9 mouse cellular contexts compared by ENCODE assay signal in the genomic region with DNA sequence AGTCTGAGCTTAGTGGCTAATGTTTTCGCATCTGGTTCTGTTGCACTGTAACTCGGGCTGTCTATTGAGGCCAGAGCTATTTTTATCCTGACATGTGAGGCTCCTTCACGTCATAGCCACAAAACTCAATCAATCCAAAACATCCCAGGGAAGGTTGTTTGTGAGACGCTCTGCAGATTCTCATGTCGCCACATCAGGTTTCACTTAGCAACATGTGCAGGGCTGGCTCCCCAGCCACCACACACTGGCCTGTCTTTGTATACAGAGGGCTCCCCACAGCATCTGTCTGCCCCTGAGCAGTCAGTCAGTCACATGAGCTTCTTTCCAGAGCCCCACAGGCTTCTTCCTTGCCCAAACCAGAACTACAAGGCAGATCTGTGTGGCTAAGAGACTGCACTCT. TPM values are rescaled to one million over a fixed set of nuclear protein-coding genes. Genes with fewer than 3 reads are reported as not detected.
DNase-seq lines count a peak whose midpoint lies in the region; ATAC-seq and TF ChIP-seq lines count a peak whose summit lies in the region.
"Had no signal": no experiment of that assay in that cellular context is flagged by ENCODE, and none has a peak within 500 bp of the region (broad histone marks: within the 10 kb centered on the region; RNA-seq: fewer than 3 reads in every experiment).

No protein-coding gene starts in this region.

- no peak overlapping the region for H3K4me3 ChIP-seq in limb, embryonic 12.5 days (replicated peaks)
- H3K4me3 ChIP-seq in cerebellum, adult 2 months (replicated peaks; ENCODE audit: insufficient read depth, low read depth, low read length) = no peak overlapping the region
- H3K4me3 ChIP-seq: hindbrain, embryonic 13.5 days had no signal

- peak overlapping the region; percentile 83 for H3K27ac ChIP-seq in limb, embryonic 12.5 days
- H3K27ac ChIP-seq in cerebellum, adult 2 months (ENCODE audit: insufficient read depth, low read length) = no peak overlapping the region
- H3K27ac ChIP-seq: hindbrain, embryonic 13.5 days had no signal

- H3K4me2 ChIP-seq in limb, embryonic 12.5 days = no peak overlapping the region
- H3K4me2 ChIP-seq: hindbrain, embryonic 13.5 days had no signal

- no peak overlapping the region for H3K9ac ChIP-seq in limb, embryonic 12.5 days (replicated peaks)
- H3K9ac ChIP-seq: hindbrain, embryonic 13.5 days had no signal

- ATAC-seq in limb, embryonic 12.5 days (ENCODE audit: insufficient number of reproducible peaks, insufficient read depth, low FRiP score, low TSS enrichment, low read depth) = peak; percentile 81; the same call in 1 of the 2 replicates
- ATAC-seq: Patski had no signal

- TF ChIP-seq POLR2A in cerebellum, adult 2 months (IDR thresholded peaks at IDR 0.05; ENCODE audit: borderline replicate concordance, insufficient read depth, low read length) = no peak

- peak; percentile 80 for DNase-seq in 3T3-L1 (ENCODE audit: low read depth, low spot score)
- DNase-seq in brain, adult 2 months (ENCODE audit: low read depth, low spot score) = peak; percentile 41
- DNase-seq in gastrocnemius, postnatal 36 days = peak; percentile 24 to 41
- DNase-seq in Muller cell, postnatal 12 days (ENCODE audit: inconsistent ontology term) = no peak
- DNase-seq in cerebellum, adult 2 months = no peak
- no peak for DNase-seq in cerebellum, adult 11 months

- peaks cover 39% of the 10 kb centered on the region for H3K36me3 ChIP-seq in limb, embryonic 12.5 days

- TF ChIP-seq CTCF in cerebellum, adult 2 months (IDR thresholded peaks at IDR 0.05; ENCODE audit: borderline replicate concordance, insufficient read depth, low read depth, low read length) = no peak

- no peaks in the 10 kb centered on the region for H3K9me3 ChIP-seq in limb, embryonic 12.5 days
- H3K9me3 ChIP-seq: hindbrain, embryonic 13.5 days had no signal

- intact Hi-C loops in gastrocnemius, postnatal 36 days (cut with DNase I) = loop anchor here (5.0 kb wide), 1 partner anchor 41 kb away; no protein-coding TSS in a partner anchor

- 25% methylated on average over 5 of the region's 5 CpGs for WGBS in limb, embryonic 12.5 days
- whole genome bisulfite sequencing in cerebellum, adult 2 months = 74% methylated on average over 5 of the region's 5 CpGs

- H3K4me1 ChIP-seq in limb, embryonic 12.5 days (replicated peaks) = peaks cover 21% of the 10 kb centered on the region
- H3K4me1 ChIP-seq in cerebellum, adult 2 months (ENCODE audit: control insufficient read depth, insufficient read depth, low read length) = peaks cover 34% of the 10 kb centered on the region
- H3K4me1 ChIP-seq: hindbrain, embryonic 13.5 days had no signal

- H3K27me3 ChIP-seq in limb, embryonic 12.5 days = no peaks in the 10 kb centered on the region
- no peaks in the 10 kb centered on the region for H3K27me3 ChIP-seq in cerebellum, adult 2 months (ENCODE audit: control insufficient read depth, insufficient read depth, low read length)
- H3K27me3 ChIP-seq: hindbrain, embryonic 13.5 days; Patski had no signal

RNA-seq across cellular contexts. Expression of a gene that starts 44.6 kb away (rescaled TPM):
- 100 to 1,000 TPM in 1 of 2 experiments, 10 to 100 TPM in 1; 78.8 to 106 TPM for total RNA-seq in gastrocnemius, postnatal 36 days (2021)
- 11.8 and 19.2 TPM in 2 replicates for polyA plus RNA-seq in limb, embryonic 12.5 days (2016; fragmentation: Nextera tagmentation; extraction: Ambion mirVana)
- 257 and 288 TPM in 2 replicates for polyA plus RNA-seq in cerebellum, adult 2 months (2012; rRNA removed)

RNA-seq across cellular contexts. Expression of a gene that starts 58.3 kb away (rescaled TPM):
- total RNA-seq in gastrocnemius, postnatal 36 days (2021) = 10 to 100 TPM; 15.8 to 16.0 TPM
- polyA plus RNA-seq in limb, embryonic 12.5 days (2016; fragmentation: Nextera tagmentation; extraction: Ambion mirVana) = 23.3 and 23.5 TPM in 2 replicates
- polyA plus RNA-seq in cerebellum, adult 2 months (2012; rRNA removed) = 37.6 and 39.9 TPM in 2 replicates

Comparison
In these comparisons a context has a peak if more than half of its experiments do, and no peak if none do; other contexts are left out.
1. DNase-seq: peak in 3T3-L1 (single experiment), brain, adult 2 months (single experiment) and gastrocnemius, postnatal 36 days (2 of 2); none in Muller cell, postnatal 12 days (single experiment), cerebellum, adult 2 months (0 of 2) and cerebellum, adult 11 months (single experiment).
2. RNA of a gene that starts 44.6 kb away (polyA plus RNA-seq): 257 to 288 TPM in cerebellum, adult 2 months; 11.8 to 19.2 TPM in limb, embryonic 12.5 days; every median in the first group is over 10 times any median in the second.